Mouse (Mus musculus): ENCODE measurements around the gene Dlx5. TPM values are rescaled to one million over a fixed set of nuclear protein-coding genes. Genes with fewer than 3 reads are reported as not detected.

The Dlx5 gene
- total RNA-seq (2021): under 1 TPM; 0.25 to 0.45 TPM

GRCm38 (mm10) chr6:6881638-6882190 lies at the start of gene Dlx5:
Gene Dlx5, minus strand, starts transcription at chr6:6882085.
- intact Hi-C loops (cut with DNase I): loop anchor here (5.0 to 10.0 kb wide), 2 partner anchors 589 to 1237 kb away; no protein-coding TSS in a partner anchor
- peak; percentile 42 to 47 for DNase-seq

- no peak for DNase-seq
- intact Hi-C loops (cut with DNase I): no loop called here
Observed at GRCm38 (mm10) chr6:6931507-6931906, 49.6 kb upstream of the Dlx5 start.

- intact Hi-C loops (cut with DNase I): no loop called here
Observed at GRCm38 (mm10) chr6:6930831-6931230, 48.9 kb upstream of the Dlx5 start.

GRCm38 (mm10) chr6:6925264-6925663 lies 43.4 kb upstream of the Dlx5 start:
- DNase-seq: no peak
- intact Hi-C loops (cut with DNase I): no loop called here

More at GRCm38 (mm10) chr6:6930831-6931230, 48.9 kb upstream of the Dlx5 start:
- DNase-seq: no peak

- no peak for DNase-seq
- intact Hi-C loops (cut with DNase I): no loop called here
Observed at GRCm38 (mm10) chr6:6917334-6917733, 35.4 kb upstream of the Dlx5 start.

GRCm38 (mm10) chr6:6915526-6915915 lies 33.6 kb upstream of the Dlx5 start:
- intact Hi-C loops (cut with DNase I): loop anchor here (1.0 kb wide), 3 partner anchors 25 to 1057 kb away; no protein-coding TSS in a partner anchor

GRCm38 (mm10) chr6:6914849-6915525 lies 33.1 kb upstream of the Dlx5 start:
- DNase-seq: peak; percentile 52 to 69
- intact Hi-C loops (cut with DNase I): loop anchor here (1.0 kb wide), 3 partner anchors 25 to 1057 kb away; no protein-coding TSS in a partner anchor

More at GRCm38 (mm10) chr6:6915526-6915915, 33.6 kb upstream of the Dlx5 start:
- DNase-seq: no peak

GRCm38 (mm10) chr6:6914304-6914703 lies 32.4 kb upstream of the Dlx5 start:
- no peak for DNase-seq
- intact Hi-C loops (cut with DNase I): no loop called here

GRCm38 (mm10) chr6:6909586-6909985 lies 27.7 kb upstream of the Dlx5 start:
- peak; percentile 86 for DNase-seq
- intact Hi-C loops (cut with DNase I): no loop called here

GRCm38 (mm10) chr6:6890047-6890446 lies 8.2 kb upstream of the Dlx5 start:
- DNase-seq: no peak
- intact Hi-C loops (cut with DNase I): loop anchor here (1.0 kb wide), 1 partner anchor 25 kb away; no protein-coding TSS in a partner anchor

GRCm38 (mm10) chr6:6886225-6886624 lies 4.3 kb upstream of the Dlx5 start:
- DNase-seq: no peak
- intact Hi-C loops (cut with DNase I): loop anchor here (5.0 to 10.0 kb wide), 2 partner anchors 779 to 1241 kb away; no protein-coding TSS in a partner anchor

GRCm38 (mm10) chr6:6884897-6885296 lies 3.0 kb upstream of the Dlx5 start:
- peak; percentile 62 to 72 for DNase-seq
- intact Hi-C loops (cut with DNase I): loop anchor here (1.0 to 10.0 kb wide), 5 partner anchors 593 to 1240 kb away; no protein-coding TSS in a partner anchor

GRCm38 (mm10) chr6:6882266-6882797 lies 447 bp upstream of the Dlx5 start:
- peak in 1 of 2 experiments; percentile 4 for DNase-seq
- intact Hi-C loops (cut with DNase I): loop anchor here (5.0 to 10.0 kb wide), 2 partner anchors 590 to 1238 kb away; no protein-coding TSS in a partner anchor

GRCm38 (mm10) chr6:6881115-6881637 lies 709 bp downstream of the Dlx5 start:
- intact Hi-C loops (cut with DNase I): loop anchor here (5.0 to 10.0 kb wide), 2 partner anchors 589 to 1236 kb away; no protein-coding TSS in a partner anchor
- no peak for DNase-seq

GRCm38 (mm10) chr6:6880361-6881114 lies 1.3 kb downstream of the Dlx5 start:
- DNase-seq: peak; percentile 13 to 14
- intact Hi-C loops (cut with DNase I): loop anchor here (5.0 to 10.0 kb wide), 2 partner anchors 588 to 1236 kb away; no protein-coding TSS in a partner anchor

- DNase-seq: peak; percentile 10 to 16
Observed at GRCm38 (mm10) chr6:6879371-6880325, 2.2 kb downstream of the Dlx5 start.

GRCm38 (mm10) chr6:6878841-6879291 lies 3.0 kb downstream of the Dlx5 start:
- intact Hi-C loops (cut with DNase I): loop anchor here (10.0 kb wide), 1 partner anchor 694 kb away; no protein-coding TSS in a partner anchor
- DNase-seq: peak in 1 of 2 experiments; percentile 12

More at GRCm38 (mm10) chr6:6879371-6880325, 2.2 kb downstream of the Dlx5 start:
- intact Hi-C loops (cut with DNase I): loop anchor here (5.0 to 10.0 kb wide), 3 partner anchors 587 to 1235 kb away; no protein-coding TSS in a partner anchor

GRCm38 (mm10) chr6:6877981-6878840 lies 3.7 kb downstream of the Dlx5 start:
- intact Hi-C loops (cut with DNase I): loop anchor here (10.0 kb wide), 1 partner anchor 693 kb away; no protein-coding TSS in a partner anchor
- DNase-seq: peak in 1 of 2 experiments; percentile 9

All from heart, postnatal 10 days (tissue).